Mouse (Mus musculus): ENCODE data around the gene C130050O18Rik. TPM values are rescaled to one million over a fixed set of nuclear protein-coding genes. Genes with fewer than 3 reads are reported as not detected.

Gene C130050O18Rik
- polyA plus RNA-seq, 1 experiment from 2014 or later, result 0.26 TPM

DNA sequence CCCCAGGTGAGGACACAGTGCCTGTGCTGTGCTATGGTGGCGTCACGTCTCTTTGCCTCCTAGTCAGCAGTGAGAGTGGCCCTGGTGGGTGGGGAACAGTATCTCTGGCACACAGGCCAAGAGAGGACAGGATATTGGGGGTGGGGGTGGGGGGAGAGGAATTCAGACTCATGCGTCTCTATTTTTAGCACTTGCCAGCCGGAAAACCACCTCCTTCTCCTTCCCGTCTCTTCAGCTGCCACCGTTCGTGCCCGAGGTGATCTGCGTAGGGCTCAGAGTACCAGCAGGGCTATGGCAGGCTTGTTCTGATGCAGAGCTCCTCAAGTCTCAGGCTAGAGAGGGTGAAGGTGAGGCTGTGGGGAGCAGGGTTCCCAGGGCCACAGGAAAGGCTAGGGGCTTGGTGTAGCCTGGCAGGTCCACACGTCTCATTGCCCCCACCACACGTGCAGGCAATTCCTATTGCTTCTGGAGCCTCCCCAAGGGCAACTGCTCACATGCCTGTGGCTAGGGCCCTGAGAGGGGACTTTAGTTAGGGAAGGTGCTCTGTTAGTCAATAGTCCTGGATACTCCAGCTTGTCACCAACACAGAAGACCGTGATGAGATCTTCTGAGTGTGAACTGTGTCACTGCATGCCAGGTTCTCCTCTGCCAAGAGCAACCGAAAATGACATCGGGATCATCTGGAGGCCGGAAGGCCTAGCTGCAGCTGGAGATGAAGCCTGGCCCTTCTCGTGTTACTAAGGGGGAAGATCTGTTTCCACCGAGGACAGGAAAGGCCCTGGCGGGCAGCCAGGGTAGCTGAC lies 27.4 kb upstream of the C130050O18Rik start, which contains the start of gene Gpr146:
TSS of gene Gpr146 (plus strand) at position 230 of the 803 bp plus-strand sequence.
- H3K27ac ChIP-seq (ENCODE audit: low read depth, low read length), result 0 out of 2 replicates have a peak within 1 kb of the TSS, but pooled peaks have one; percentile 1

DNA sequence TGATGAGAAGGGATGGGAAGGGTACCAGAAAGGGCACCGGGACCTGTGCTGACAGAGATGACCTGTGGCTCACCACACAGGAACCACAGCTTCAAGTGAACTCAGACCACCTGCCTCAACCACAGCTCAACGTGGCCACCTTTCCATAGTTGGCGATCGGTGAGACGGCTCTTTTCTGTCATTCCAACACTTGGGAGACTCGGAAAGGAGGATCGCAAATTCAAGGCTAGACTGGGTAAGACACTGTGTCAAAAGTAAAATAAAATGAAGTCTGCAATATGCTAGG lies 26.9 kb upstream of the C130050O18Rik start:
- Histone ChIP-seq H3K27ac (ENCODE audit: low read depth, low read length) (no peak overlapping the region), H3K27me3 (replicated peaks; ENCODE audit: control insufficient read depth, insufficient read depth, low read length) (no peaks in the 10 kb centered on the region), H3K4me3 (ENCODE audit: low read length) (no peak overlapping the region), H3K4me2 (ENCODE audit: low read length) (no peak overlapping the region), H3K36me3 (ENCODE audit: control insufficient read depth, insufficient read depth, low read length) (no peaks in the 10 kb centered on the region), H3K9ac (ENCODE audit: low read depth, low read length) (no peak overlapping the region), H3K4me1 (ENCODE audit: control insufficient read depth, insufficient read depth, low read depth, low read length) (peaks cover 23% of the 10 kb centered on the region), H3K9me3 (ENCODE audit: control insufficient read depth, low read length) (no peaks in the 10 kb centered on the region)
- no peak for ATAC-seq
- WGBS, result 92% methylated on average over 7 of the region's 7 CpGs

More for the DNA sequence above, 27.4 kb upstream of the C130050O18Rik start, which contains the start of gene Gpr146:
- H3K4me3 ChIP-seq (ENCODE audit: low read length), result no peak within 1 kb of the TSS
- no peak within 1 kb of the TSS for H3K9ac ChIP-seq (ENCODE audit: low read depth, low read length)
- no peaks in the 10 kb centered on the region for H3K9me3 ChIP-seq (ENCODE audit: control insufficient read depth, low read length)
- ATAC-seq, result no peak
- no peaks in the 10 kb centered on the region for H3K27me3 ChIP-seq (replicated peaks; ENCODE audit: control insufficient read depth, insufficient read depth, low read length)
- peaks cover 21% of the 10 kb centered on the region for H3K4me1 ChIP-seq (ENCODE audit: control insufficient read depth, insufficient read depth, low read depth, low read length)
- WGBS, result 75% methylated on average over 18 of the region's 18 CpGs
- H3K36me3 ChIP-seq (ENCODE audit: control insufficient read depth, insufficient read depth, low read length), result no peaks in the 10 kb centered on the region
- H3K4me2 ChIP-seq (ENCODE audit: low read length), result no peak within 1 kb of the TSS

DNA sequence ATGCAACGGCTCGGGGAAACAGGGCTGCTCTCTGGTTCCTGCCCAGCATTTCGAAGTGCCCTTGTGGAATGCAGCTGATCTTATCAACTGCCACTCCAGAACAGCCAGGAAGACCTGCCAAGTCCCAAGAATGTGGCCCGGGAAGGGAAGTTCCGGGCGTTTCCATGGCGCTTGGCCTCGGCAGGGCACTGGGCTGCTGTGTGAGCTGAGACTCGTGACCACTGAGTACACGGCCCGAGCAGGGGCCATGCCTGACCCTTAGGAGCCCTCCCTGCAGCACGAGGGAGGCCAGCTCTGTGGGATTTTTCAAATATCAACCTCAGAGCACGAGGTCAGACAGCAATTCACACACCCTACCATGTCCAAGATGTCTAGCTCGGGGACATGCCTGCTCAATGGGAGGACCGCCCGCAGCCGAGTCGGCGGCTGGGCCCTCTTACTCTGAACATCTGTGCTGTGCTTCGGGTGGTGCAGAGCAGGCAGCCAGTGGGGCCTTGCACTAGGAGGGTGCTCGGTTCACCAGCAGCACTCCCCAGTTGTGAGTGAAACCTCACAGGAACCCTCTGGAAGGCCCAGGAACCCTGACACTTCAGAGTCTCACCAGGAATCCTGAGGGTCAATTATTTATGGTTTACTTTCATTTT lies 26.0 kb upstream of the C130050O18Rik start:
- ATAC-seq, result peak; percentile 51
- Histone ChIP-seq H3K27me3 (replicated peaks; ENCODE audit: control insufficient read depth, insufficient read depth, low read length) (no peaks in the 10 kb centered on the region), H3K4me1 (ENCODE audit: control insufficient read depth, insufficient read depth, low read depth, low read length) (peaks cover 24% of the 10 kb centered on the region), H3K36me3 (ENCODE audit: control insufficient read depth, insufficient read depth, low read length) (no peaks in the 10 kb centered on the region), H3K4me2 (ENCODE audit: low read length) (no peak overlapping the region), H3K9me3 (ENCODE audit: control insufficient read depth, low read length) (no peaks in the 10 kb centered on the region), H3K9ac (ENCODE audit: low read depth, low read length) (no peak overlapping the region), H3K27ac (ENCODE audit: low read depth, low read length) (peak overlapping the region; percentile 4), H3K4me3 (ENCODE audit: low read length) (no peak overlapping the region)
- WGBS, result 41% methylated on average over 21 of the region's 21 CpGs

DNA sequence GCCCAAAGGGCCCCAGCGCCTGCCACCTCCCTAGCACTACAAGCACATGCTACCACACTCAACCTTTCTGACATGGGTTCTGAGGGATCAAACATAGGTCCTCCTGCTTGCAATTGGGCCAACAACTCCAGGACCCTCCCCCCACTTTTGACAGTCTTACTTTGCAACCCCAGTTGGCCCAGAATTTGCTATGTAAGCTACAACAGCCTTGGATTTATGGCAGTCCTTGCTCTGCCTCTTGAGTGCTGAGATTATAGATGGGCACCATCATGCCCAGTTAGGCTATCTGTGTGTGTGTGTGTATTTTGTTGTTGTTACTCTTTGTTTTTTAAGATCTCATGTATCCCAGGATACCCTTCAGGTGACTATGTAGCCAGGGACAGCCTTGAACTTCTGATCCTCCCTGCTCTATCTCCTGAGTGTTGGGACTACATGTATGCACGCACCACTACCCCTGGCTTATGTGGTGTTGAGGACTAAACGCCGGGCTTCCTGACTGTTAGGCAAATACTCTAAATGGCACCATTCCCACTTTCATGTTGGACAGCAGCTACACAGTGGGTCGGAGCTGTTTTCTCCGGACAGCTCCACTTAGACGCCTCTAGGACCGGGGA lies 25.2 kb upstream of the C130050O18Rik start:
- peaks cover 24% of the 10 kb centered on the region for H3K4me1 ChIP-seq (ENCODE audit: control insufficient read depth, insufficient read depth, low read depth, low read length)
- ATAC-seq, result peak; percentile 41

DNA sequence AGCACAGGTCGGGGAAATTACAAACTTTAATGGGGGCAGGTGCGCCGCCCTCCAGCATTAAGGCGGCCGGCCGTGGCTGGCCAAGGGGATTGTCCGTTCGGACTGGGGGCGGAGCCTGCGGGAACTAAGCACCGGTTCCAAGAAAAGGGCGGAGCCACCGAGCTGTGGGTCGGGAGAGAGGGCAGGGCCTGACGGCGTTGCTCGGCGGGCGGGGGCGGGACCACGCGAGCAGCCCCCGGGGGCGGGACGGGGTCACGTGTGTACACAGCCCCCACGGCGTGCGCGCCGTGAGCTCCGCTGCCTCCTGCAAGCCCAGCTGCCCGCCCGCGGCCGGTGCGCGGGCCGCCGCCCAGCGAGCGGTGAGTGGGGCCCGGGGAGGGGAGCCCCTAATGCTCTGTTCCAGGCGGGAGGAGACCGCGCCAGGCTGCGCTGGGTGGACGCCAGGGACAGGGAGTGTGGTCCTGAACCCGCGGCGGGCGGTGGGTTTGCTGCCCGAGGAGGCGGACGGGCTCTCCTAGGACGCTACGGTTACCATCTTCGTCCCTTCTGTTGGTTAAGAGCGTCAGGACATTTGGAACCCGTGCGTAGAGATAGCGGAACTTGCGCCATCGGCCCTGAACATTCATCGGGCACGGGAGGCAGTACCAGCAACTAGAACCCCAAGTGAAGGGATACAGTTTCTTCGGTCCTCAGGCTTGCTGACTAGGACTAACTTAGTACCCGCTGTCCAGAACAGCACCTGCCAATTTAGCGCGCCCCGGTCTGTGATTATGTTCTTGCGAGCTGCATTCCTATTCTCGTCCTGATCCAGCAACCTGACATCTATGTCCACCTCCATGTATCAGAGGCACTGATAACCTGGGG lies 24.5 kb upstream of the C130050O18Rik start:
- Histone ChIP-seq H3K4me2 (ENCODE audit: low read length) (peak overlapping the region; percentile 85), H3K9ac (ENCODE audit: low read depth, low read length) (peak overlapping the region; percentile 75), H3K9me3 (ENCODE audit: control insufficient read depth, low read length) (no peaks in the 10 kb centered on the region), H3K4me3 (ENCODE audit: low read length) (peak overlapping the region; percentile 66), H3K36me3 (ENCODE audit: control insufficient read depth, insufficient read depth, low read length) (no peaks in the 10 kb centered on the region), H3K27ac (ENCODE audit: low read depth, low read length) (peak overlapping the region; percentile 57), H3K4me1 (ENCODE audit: control insufficient read depth, insufficient read depth, low read depth, low read length) (peaks cover 24% of the 10 kb centered on the region), H3K27me3 (replicated peaks; ENCODE audit: control insufficient read depth, insufficient read depth, low read length) (no peaks in the 10 kb centered on the region)
- WGBS, result under 1% methylated on average over 53 of the region's 73 CpGs
- peak; percentile 84 for ATAC-seq

More for the DNA sequence above, 25.2 kb upstream of the C130050O18Rik start:
- H3K4me2 ChIP-seq (ENCODE audit: low read length), result peak overlapping the region; percentile 85
- peak overlapping the region; percentile 4 for H3K27ac ChIP-seq (ENCODE audit: low read depth, low read length)
- H3K4me3 ChIP-seq (ENCODE audit: low read length), result peak overlapping the region; percentile 66
- peak overlapping the region; percentile 75; the same call in 1 of the 2 replicates for H3K9ac ChIP-seq (ENCODE audit: low read depth, low read length)
- no peaks in the 10 kb centered on the region for H3K27me3 ChIP-seq (replicated peaks; ENCODE audit: control insufficient read depth, insufficient read depth, low read length)
- H3K9me3 ChIP-seq (ENCODE audit: control insufficient read depth, low read length), result no peaks in the 10 kb centered on the region
- no peaks in the 10 kb centered on the region for H3K36me3 ChIP-seq (ENCODE audit: control insufficient read depth, insufficient read depth, low read length)
- 20% methylated on average over 8 of the region's 8 CpGs for WGBS

DNA sequence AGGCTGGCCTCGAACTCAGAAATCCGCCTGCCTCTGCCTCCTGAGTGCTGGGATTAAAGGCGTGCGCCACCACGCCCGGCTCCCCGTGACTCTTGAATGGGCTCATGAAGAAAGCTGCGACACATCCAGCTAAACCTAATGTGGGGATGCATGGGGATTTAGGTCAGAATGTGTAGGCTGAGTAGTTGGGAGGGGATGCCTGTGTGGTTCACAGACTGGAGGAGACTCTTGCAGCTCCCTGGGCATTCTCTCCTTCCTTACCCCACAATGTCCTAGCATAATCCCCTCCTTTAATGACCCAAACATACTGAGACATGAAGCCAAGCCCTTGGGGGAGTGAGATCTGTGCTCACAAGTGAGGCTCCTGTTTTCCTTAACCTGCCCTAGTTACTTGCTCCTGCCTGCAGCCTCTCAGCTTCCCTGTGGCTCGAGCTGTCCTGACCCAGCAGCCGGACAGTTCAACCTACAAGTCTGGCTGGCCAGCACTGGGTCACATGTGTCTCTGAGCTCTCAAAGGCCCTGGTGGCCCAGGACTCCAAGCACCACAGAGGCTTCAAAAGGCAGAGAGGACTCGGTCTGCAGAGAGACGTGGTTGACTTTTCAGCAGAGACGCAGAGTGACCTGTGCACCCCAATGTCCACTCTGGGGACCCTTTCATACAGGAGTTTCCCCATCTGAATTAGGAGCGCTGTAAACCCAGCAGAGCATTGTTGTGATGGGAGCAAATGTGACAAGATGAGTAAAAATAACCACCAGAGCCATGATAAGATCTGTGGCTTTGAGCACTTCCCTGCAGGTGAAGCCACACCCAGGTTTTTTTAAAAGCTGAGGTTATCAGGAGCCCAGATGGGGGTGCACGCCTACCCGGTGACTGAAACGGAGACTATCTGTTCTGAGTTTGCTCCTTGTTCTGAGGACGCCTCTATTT lies 23.2 kb upstream of the C130050O18Rik start:
- peaks cover 24% of the 10 kb centered on the region for H3K4me1 ChIP-seq (ENCODE audit: control insufficient read depth, insufficient read depth, low read depth, low read length)
- WGBS, result 83% methylated on average over 18 of the region's 18 CpGs
- H3K36me3 ChIP-seq (ENCODE audit: control insufficient read depth, insufficient read depth, low read length), result no peaks in the 10 kb centered on the region
- H3K4me2 ChIP-seq (ENCODE audit: low read length), result peak overlapping the region; percentile 25; the same call in 1 of the 2 replicates
- 0 out of 2 replicates have a peak overlapping the region, but pooled peaks have one; percentile 28 for H3K9ac ChIP-seq (ENCODE audit: low read depth, low read length)
- H3K9me3 ChIP-seq (ENCODE audit: control insufficient read depth, low read length), result no peaks in the 10 kb centered on the region
- peak overlapping the region; percentile 42 for H3K27ac ChIP-seq (ENCODE audit: low read depth, low read length)
- ATAC-seq, result no peak
- no peaks in the 10 kb centered on the region for H3K27me3 ChIP-seq (replicated peaks; ENCODE audit: control insufficient read depth, insufficient read depth, low read length)
- H3K4me3 ChIP-seq (ENCODE audit: low read length), result no peak overlapping the region

DNA sequence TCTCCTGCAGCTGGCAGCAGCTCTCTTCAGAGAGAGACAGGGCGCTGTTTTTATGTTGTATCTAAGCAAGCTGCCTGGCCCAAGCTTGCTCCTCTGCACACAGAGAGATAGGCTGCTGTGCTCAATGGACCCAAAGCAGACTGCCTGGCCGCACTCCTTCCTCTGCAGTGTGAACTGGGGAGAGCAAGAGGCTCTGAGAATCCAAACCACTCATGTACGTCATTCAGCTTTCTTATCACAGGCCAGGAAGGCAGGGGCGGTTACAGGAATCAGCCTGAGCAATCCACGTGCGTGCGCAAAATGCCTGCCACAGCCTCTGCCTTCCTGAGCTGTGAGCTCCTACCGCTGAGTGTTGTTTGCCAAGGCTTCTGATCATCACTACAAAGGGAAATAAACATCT lies 22.3 kb upstream of the C130050O18Rik start:
- Histone ChIP-seq H3K27ac (ENCODE audit: low read depth, low read length) (peak overlapping the region; percentile 30), H3K4me3 (ENCODE audit: low read length) (no peak overlapping the region), H3K36me3 (ENCODE audit: control insufficient read depth, insufficient read depth, low read length) (no peaks in the 10 kb centered on the region), H3K27me3 (replicated peaks; ENCODE audit: control insufficient read depth, insufficient read depth, low read length) (no peaks in the 10 kb centered on the region), H3K9me3 (ENCODE audit: control insufficient read depth, low read length) (no peaks in the 10 kb centered on the region), H3K9ac (ENCODE audit: low read depth, low read length) (0 out of 2 replicates have a peak overlapping the region, but pooled peaks have one; percentile 4), H3K4me2 (ENCODE audit: low read length) (no peak overlapping the region), H3K4me1 (ENCODE audit: control insufficient read depth, insufficient read depth, low read depth, low read length) (peaks cover 24% of the 10 kb centered on the region)
- ATAC-seq, result no peak
- 63% methylated on average over 8 of the region's 8 CpGs for WGBS

DNA sequence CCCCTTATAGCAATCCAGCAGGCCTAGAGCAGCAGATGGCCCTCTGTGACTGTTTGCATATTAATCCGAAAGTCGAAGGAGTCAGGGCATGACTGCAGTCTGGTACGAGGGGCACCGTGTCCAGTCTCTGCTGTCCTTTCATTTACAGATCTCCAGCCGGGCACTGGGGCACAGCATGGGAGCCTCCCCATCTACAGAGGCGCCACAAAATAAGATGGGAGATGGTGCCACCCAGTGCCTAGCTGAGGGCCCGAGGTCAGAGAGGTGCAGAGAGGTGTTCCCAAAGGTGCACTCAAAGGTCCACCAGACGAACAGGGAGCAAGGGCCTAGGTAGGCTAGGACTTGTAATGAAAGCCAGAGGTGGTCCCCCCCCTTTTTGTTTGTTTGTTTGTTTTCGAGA lies 21.8 kb upstream of the C130050O18Rik start:
- Histone ChIP-seq H3K27me3 (replicated peaks; ENCODE audit: control insufficient read depth, insufficient read depth, low read length) (no peaks in the 10 kb centered on the region), H3K36me3 (ENCODE audit: control insufficient read depth, insufficient read depth, low read length) (no peaks in the 10 kb centered on the region), H3K9ac (ENCODE audit: low read depth, low read length) (no peak overlapping the region), H3K27ac (ENCODE audit: low read depth, low read length) (peak overlapping the region; percentile 30), H3K4me3 (ENCODE audit: low read length) (no peak overlapping the region), H3K9me3 (ENCODE audit: control insufficient read depth, low read length) (no peaks in the 10 kb centered on the region), H3K4me2 (ENCODE audit: low read length) (no peak overlapping the region), H3K4me1 (ENCODE audit: control insufficient read depth, insufficient read depth, low read depth, low read length) (peaks cover 28% of the 10 kb centered on the region)
- WGBS, result 73% methylated on average over 9 of the region's 9 CpGs
- no peak for ATAC-seq

Data from hindbrain, embryonic 16.5 days (tissue).